Mouse (Mus musculus): Measurements from ENCODE around the gene C9. TPM values are rescaled to one million over a fixed set of nuclear protein-coding genes. Genes with fewer than 3 reads are reported as not detected.

Gene C9
- polyA plus RNA-seq, 1 experiment from 2014 or later: not detected

GRCm38 (mm10) chr15:6469384-6469783 lies 24.3 kb downstream of the C9 start:
- Histone ChIP-seq H3K4me3 (no peak overlapping the region), H3K4me1 (no peaks in the 10 kb centered on the region), H3K9ac (no peak overlapping the region), H3K4me2 (no peak overlapping the region), H3K9me3 (no peaks in the 10 kb centered on the region), H3K27me3 (replicated peaks) (no peaks in the 10 kb centered on the region), H3K36me3 (no peaks in the 10 kb centered on the region), H3K27ac (replicated peaks) (no peak overlapping the region)
- 80% methylated on average over 3 of the region's 3 CpGs for WGBS
- ATAC-seq (ENCODE audit: extremely low read depth, insufficient number of reproducible peaks, low FRiP score, low TSS enrichment): no peak

- no peaks in the 10 kb centered on the region for H3K27me3 ChIP-seq (replicated peaks)
- WGBS: 71% methylated on average over 3 of the region's 3 CpGs
- no peaks in the 10 kb centered on the region for H3K4me1 ChIP-seq
- H3K9ac ChIP-seq: no peak overlapping the region
- no peak overlapping the region for H3K4me3 ChIP-seq
- no peak overlapping the region for H3K27ac ChIP-seq (replicated peaks)
- no peak for ATAC-seq (ENCODE audit: extremely low read depth, insufficient number of reproducible peaks, low FRiP score, low TSS enrichment)
- no peaks in the 10 kb centered on the region for H3K36me3 ChIP-seq
- no peak overlapping the region for H3K4me2 ChIP-seq
- peaks cover 2% of the 10 kb centered on the region; the same call in 1 of the 2 replicates for H3K9me3 ChIP-seq
These were observed 38.4 kb downstream of the C9 start for GRCm38 (mm10) chr15:6483561-6483960.

DNA sequence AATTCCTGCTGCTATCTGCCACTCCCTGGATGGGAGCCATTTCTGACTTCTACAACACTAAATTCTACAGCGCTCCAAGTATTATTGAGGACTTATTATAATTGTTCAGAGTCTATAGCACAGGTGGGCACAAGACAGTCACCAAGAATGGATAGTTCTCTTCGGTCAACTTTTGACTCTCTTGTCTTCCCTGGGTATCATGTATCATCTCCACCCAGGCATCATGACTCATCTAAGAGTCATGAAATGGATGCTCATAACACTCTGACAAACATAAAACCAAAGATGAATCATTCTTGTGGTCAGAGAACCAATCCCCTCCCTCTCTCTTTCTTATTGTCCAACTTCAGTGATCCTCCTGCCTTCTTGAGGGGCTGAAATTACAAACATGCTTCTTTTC lies 47.3 kb downstream of the C9 start:
- Histone ChIP-seq H3K36me3 (no peaks in the 10 kb centered on the region), H3K27me3 (replicated peaks) (no peaks in the 10 kb centered on the region), H3K4me1 (no peaks in the 10 kb centered on the region), H3K9me3 (no peaks in the 10 kb centered on the region), H3K27ac (replicated peaks) (no peak overlapping the region), H3K9ac (no peak overlapping the region), H3K4me3 (no peak overlapping the region), H3K4me2 (no peak overlapping the region)
- ATAC-seq (ENCODE audit: extremely low read depth, insufficient number of reproducible peaks, low FRiP score, low TSS enrichment): no peak
- 82% methylated on average over 2 of the region's 2 CpGs for WGBS

- 78% methylated on average over 10 of the region's 10 CpGs for WGBS
- no peak for ATAC-seq (ENCODE audit: extremely low read depth, insufficient number of reproducible peaks, low FRiP score, low TSS enrichment)
- H3K9me3 ChIP-seq: no peaks in the 10 kb centered on the region
These were observed 53.4 kb downstream of the C9 start for GRCm38 (mm10) chr15:6498396-6499070.

DNA sequence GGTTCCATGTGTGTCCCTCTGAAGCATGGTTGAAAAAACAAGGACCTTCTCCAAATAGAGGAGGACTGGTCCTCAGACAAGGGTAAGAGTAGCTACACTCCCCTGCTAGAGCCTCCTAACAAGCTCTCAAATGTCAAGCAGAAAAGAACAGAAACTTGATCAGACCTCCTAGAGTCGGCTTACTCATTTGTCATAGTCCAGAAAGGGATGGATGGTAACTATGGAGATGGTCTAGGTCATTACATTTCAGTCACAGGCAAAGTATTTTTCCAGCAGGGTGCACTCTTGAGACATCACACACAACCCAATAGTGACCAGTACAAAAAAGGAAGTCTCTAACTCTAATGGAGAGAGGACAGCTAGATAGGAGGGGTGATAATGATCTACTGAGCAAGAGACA lies 55.7 kb downstream of the C9 start:
- no peaks in the 10 kb centered on the region for H3K4me1 ChIP-seq
- 56% methylated on average over 1 of the region's 1 CpGs for WGBS
- no peaks in the 10 kb centered on the region for H3K27me3 ChIP-seq (replicated peaks)
- no peaks in the 10 kb centered on the region for H3K36me3 ChIP-seq
- H3K9me3 ChIP-seq: no peaks in the 10 kb centered on the region
- no peak overlapping the region for H3K4me3 ChIP-seq
- H3K9ac ChIP-seq: no peak overlapping the region
- H3K27ac ChIP-seq (replicated peaks): no peak overlapping the region
- no peak for ATAC-seq (ENCODE audit: extremely low read depth, insufficient number of reproducible peaks, low FRiP score, low TSS enrichment)
- H3K4me2 ChIP-seq: no peak overlapping the region

More at GRCm38 (mm10) chr15:6498396-6499070, 53.4 kb downstream of the C9 start:
- Histone ChIP-seq H3K27ac (replicated peaks) (no peak overlapping the region), H3K27me3 (replicated peaks) (no peaks in the 10 kb centered on the region), H3K9ac (no peak overlapping the region), H3K36me3 (no peaks in the 10 kb centered on the region), H3K4me1 (no peaks in the 10 kb centered on the region), H3K4me2 (no peak overlapping the region), H3K4me3 (no peak overlapping the region)

DNA sequence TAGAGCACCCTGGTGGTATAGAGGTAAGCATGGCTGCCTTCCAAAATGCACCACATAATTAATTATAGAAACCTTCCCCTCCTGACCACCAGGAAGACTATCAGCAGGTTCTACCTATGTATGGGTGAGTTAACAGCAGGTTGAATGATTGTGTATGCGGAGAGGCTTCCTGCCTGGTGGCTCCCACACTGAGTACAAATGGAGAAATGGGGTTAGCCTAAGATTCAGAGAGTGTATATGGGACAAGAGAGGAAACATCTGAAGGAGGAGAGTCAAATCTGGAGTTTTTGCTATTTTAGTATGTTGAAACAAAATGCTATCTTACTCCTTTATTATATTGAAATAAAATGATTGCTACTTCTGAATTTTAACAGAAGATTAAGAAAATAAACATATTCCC lies 72.4 kb downstream of the C9 start:
- Histone ChIP-seq H3K4me2 (no peak overlapping the region), H3K4me3 (no peak overlapping the region), H3K4me1 (0 out of 2 replicates have a peak, but pooled peaks cover 10% of the 10 kb centered on the region), H3K9ac (no peak overlapping the region), H3K27me3 (replicated peaks) (no peaks in the 10 kb centered on the region), H3K27ac (replicated peaks) (no peak overlapping the region), H3K36me3 (no peaks in the 10 kb centered on the region), H3K9me3 (no peaks in the 10 kb centered on the region)
- 74% methylated on average over 1 of the region's 1 CpGs for WGBS
- ATAC-seq (ENCODE audit: extremely low read depth, insufficient number of reproducible peaks, low FRiP score, low TSS enrichment): no peak

DNA sequence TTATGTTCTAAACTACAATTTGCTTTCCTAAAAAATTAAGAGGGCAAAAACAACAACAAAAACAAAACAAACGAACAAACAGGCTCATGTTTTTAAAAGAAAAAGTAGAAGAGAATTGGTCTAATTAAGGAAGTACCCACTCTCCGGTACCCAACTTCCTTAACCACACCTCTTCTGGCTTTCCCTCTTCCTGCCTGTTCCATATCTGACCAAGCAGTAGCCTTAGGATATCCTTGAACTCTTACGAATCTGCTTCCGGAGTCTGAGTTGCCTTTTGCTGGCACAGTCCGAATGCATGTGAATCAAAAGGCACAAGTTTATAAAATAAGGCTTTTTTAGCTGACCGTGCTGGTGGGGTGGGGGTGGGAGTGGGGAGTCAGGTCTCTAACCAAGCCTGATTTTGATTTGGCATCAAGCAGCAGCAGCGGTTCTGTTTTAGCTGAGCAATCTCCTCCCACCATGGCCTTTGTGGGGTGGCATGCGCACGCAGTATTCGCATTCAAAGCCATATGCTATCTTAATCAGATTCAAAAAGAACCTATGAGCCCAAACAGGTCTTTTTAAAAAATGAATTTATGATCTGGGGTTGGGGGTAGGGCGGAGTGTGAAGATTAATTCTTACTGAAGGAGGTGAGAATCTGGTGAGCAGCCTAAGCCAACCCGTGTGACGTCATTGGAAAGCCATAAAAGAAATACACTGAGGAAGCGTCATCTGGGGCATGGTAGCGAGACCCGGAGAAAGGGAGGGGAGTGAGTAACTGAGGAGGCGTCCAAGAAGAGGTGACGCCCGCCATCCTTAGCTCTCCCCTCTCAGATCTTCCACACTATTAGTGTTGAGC lies 74.5 kb downstream of the C9 start:
- H3K36me3 ChIP-seq: no peaks in the 10 kb centered on the region
- H3K4me2 ChIP-seq: no peak overlapping the region
- WGBS: 78% methylated on average over 19 of the region's 19 CpGs
- H3K27ac ChIP-seq (replicated peaks): no peak overlapping the region
- no peaks in the 10 kb centered on the region for H3K27me3 ChIP-seq (replicated peaks)
- no peak overlapping the region for H3K9ac ChIP-seq
- H3K4me1 ChIP-seq: 0 out of 2 replicates have a peak, but pooled peaks cover 10% of the 10 kb centered on the region
- H3K9me3 ChIP-seq: no peaks in the 10 kb centered on the region
- no peak overlapping the region for H3K4me3 ChIP-seq
- no peak for ATAC-seq (ENCODE audit: extremely low read depth, insufficient number of reproducible peaks, low FRiP score, low TSS enrichment)

DNA sequence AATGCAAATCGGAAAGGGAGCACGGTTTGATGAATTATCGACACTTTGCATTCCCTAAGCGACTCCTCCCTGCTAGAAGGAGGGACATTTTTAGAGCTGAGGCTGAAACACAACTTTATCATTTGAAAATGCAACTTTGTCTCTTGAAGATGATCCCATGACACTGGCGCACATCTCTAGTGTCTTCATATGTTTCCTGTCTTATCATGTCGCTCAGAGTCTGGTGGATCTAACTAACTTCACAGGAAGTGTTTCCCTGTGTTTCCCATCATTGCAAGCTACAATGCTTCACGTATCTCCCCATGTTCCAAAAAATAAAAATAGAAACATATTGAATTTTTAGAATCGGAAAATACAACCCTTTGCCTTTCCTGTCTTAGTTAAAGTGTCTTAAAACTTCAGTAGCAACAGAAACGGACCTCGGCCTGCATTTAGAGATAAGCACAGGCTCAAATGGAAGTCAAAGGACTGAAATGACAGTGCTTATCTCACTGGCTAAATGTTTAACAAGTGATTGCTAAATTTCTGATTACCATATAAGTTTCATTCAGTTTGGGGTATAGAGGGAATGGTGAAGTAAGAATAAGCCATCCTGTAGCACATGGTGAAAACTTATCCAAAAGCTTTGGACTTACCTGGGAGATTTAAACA lies 75.5 kb downstream of the C9 start:
- Histone ChIP-seq H3K4me1 (0 out of 2 replicates have a peak, but pooled peaks cover 10% of the 10 kb centered on the region), H3K4me3 (no peak overlapping the region), H3K9me3 (no peaks in the 10 kb centered on the region), H3K27me3 (replicated peaks) (no peaks in the 10 kb centered on the region), H3K36me3 (no peaks in the 10 kb centered on the region), H3K27ac (replicated peaks) (no peak overlapping the region), H3K9ac (no peak overlapping the region), H3K4me2 (no peak overlapping the region)
- ATAC-seq (ENCODE audit: extremely low read depth, insufficient number of reproducible peaks, low FRiP score, low TSS enrichment): no peak
- 54% methylated on average over 10 of the region's 10 CpGs for WGBS

DNA sequence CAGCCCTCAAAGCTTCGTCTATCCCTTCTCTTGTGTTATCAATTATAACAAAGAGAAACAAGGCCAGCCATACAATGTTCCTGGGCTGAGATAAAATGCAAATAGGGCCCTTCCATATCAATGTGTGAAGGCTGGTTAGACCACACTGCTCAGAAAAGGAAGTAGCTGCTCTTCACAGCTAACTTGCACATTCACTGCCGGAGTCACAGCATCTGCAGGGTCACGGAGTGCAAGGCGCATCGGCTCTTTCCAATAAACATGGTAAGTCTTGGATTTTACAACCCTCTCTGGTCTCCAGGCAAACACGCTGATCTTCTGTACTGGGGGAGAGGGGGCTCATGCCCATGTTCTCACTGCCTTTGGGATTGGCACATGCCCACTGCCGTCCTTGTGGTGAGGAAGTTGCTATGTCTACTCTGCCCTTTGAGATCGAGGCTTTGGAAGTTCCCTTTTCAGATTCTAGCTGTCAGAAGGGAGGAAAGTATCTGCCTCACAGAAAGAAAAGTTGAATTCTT lies 77.6 kb downstream of the C9 start, which contains the start of gene Fyb:
TSS of gene Fyb (plus strand) at position 201 of the 515 bp plus-strand sequence.
- Histone ChIP-seq H3K9ac (no peak within 1 kb of the TSS), H3K9me3 (no peaks in the 10 kb centered on the region), H3K4me3 (no peak within 1 kb of the TSS), H3K4me2 (no peak within 1 kb of the TSS), H3K4me1 (0 out of 2 replicates have a peak, but pooled peaks cover 10% of the 10 kb centered on the region), H3K27ac (replicated peaks) (no peak within 1 kb of the TSS), H3K27me3 (replicated peaks) (no peaks in the 10 kb centered on the region), H3K36me3 (no peaks in the 10 kb centered on the region)
- WGBS: 69% methylated on average over 8 of the region's 8 CpGs
- no peak for ATAC-seq (ENCODE audit: extremely low read depth, insufficient number of reproducible peaks, low FRiP score, low TSS enrichment)

DNA sequence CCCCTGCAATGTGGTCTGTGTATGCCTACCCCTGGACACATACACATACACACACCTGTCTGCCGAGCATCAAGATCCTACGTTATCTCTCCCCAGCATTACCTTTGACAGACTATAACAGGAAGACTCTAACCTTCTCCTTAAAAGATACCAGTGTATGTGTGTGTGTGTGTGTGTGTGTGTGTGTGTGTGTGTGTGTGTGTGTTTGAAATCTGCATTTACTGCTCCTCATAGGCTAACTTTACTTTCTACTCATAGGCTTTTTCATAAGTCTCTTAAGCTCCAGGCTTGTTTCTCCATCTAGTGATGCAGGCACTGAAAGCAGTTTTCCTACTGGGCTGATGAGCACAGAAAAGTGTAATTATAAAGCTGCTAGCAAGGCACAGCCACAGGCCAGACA lies 79.7 kb downstream of the C9 start:
- H3K4me3 ChIP-seq: no peak overlapping the region
- no peaks in the 10 kb centered on the region for H3K9me3 ChIP-seq
- H3K9ac ChIP-seq: no peak overlapping the region
- WGBS: 81% methylated on average over 2 of the region's 2 CpGs
- H3K4me1 ChIP-seq: 0 out of 2 replicates have a peak, but pooled peaks cover 10% of the 10 kb centered on the region
- no peak overlapping the region for H3K27ac ChIP-seq (replicated peaks)
- no peak overlapping the region for H3K4me2 ChIP-seq
- no peaks in the 10 kb centered on the region for H3K36me3 ChIP-seq
- ATAC-seq (ENCODE audit: extremely low read depth, insufficient number of reproducible peaks, low FRiP score, low TSS enrichment): no peak
- H3K27me3 ChIP-seq (replicated peaks): no peaks in the 10 kb centered on the region

DNA sequence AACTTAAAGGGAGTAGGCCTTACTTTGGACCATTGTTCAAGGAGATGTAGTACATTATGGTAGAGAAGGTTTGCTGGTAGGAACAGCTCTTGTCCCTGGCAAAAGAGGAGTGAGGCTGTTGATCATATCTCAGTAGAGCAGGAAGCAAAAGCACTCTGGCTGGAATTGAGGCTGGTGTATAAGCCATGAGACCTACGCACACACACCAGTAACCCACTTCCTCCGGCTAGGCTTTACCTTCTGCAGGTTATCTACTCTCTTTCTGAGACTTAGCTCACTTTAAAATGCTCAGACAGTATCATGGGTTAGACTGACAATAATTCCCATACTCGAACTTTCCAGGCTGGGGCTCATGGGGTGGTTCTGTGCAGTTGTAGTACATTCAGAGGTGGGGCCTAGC lies 80.3 kb downstream of the C9 start:
- Histone ChIP-seq H3K4me1 (0 out of 2 replicates have a peak, but pooled peaks cover 8% of the 10 kb centered on the region), H3K4me3 (no peak overlapping the region), H3K9ac (no peak overlapping the region), H3K27me3 (replicated peaks) (no peaks in the 10 kb centered on the region), H3K9me3 (no peaks in the 10 kb centered on the region), H3K4me2 (no peak overlapping the region), H3K36me3 (no peaks in the 10 kb centered on the region), H3K27ac (replicated peaks) (no peak overlapping the region)
- WGBS: 73% methylated on average over 3 of the region's 3 CpGs
- no peak for ATAC-seq (ENCODE audit: extremely low read depth, insufficient number of reproducible peaks, low FRiP score, low TSS enrichment)

Measured in heart, embryonic 13.5 days (tissue).